16 mouse cellular contexts compared by ENCODE assay signal in the genomic region with DNA sequence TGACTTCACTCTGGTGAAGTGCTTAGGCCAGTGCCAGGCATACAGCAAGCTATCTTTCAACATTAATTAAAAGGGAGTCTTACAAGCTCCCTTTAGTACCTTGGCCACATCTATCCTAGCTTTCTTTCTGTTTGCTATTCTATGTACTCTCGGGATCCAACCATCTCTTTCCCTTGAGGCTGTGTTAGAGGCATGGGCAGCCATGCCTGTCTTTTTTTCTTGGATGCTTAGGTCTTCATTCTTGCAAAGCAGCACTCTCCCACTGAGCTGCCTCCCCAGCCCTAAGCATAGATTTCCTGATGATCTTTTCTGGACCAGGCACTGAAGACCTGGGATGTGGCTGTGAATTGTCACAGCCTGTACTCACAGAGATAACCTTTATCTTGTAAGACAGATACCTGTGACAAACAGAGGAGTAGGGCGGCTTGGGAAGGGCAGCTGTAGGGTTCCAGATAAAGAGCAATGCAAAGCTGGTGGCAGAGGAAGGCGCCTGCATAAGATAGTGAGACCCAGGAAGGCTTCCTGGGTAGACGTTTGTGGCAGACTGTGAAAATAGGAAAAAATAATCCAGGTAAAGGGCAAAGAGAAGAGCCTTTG.
A peak's percentile ranks its signal among the peaks of the same experiment; 100 is the strongest.
DNase-seq lines count a peak whose midpoint lies in the region; ATAC-seq and TF ChIP-seq lines count a peak whose summit lies in the region.
"Had no signal": no experiment of that assay in that cellular context is flagged by ENCODE, and none has a peak within 500 bp of the region (broad histone marks: within the 10 kb centered on the region; RNA-seq: fewer than 3 reads in every experiment).

No protein-coding gene starts in this region.

- H3K4me2 ChIP-seq in forebrain, embryonic 11.5 days (ENCODE audit: low read depth, low read length, severe bottlenecking) = no peak overlapping the region
- no peak overlapping the region for H3K4me2 ChIP-seq in forebrain, embryonic 12.5 days
- no peak overlapping the region for H3K4me2 ChIP-seq in hindbrain, embryonic 13.5 days
- no peak overlapping the region for H3K4me2 ChIP-seq in hindbrain, embryonic 14.5 days (replicated peaks)
- no peak overlapping the region for H3K4me2 ChIP-seq in liver, embryonic 14.5 days (ENCODE audit: low read depth)
- H3K4me2 ChIP-seq: embryonic facial prominence, embryonic 13.5 days; hindbrain, embryonic 15.5 days; intestine, embryonic 15.5 days; stomach, embryonic 15.5 days had no signal

- no peaks in the 10 kb centered on the region for H3K36me3 ChIP-seq in forebrain, embryonic 11.5 days (ENCODE audit: control insufficient read depth, insufficient read depth, low read length)
- H3K36me3 ChIP-seq in forebrain, embryonic 12.5 days (replicated peaks) = no peaks in the 10 kb centered on the region
- H3K36me3 ChIP-seq in hindbrain, embryonic 13.5 days = no peaks in the 10 kb centered on the region
- H3K36me3 ChIP-seq in hindbrain, embryonic 14.5 days (replicated peaks; ENCODE audit: control insufficient read depth, insufficient read depth) = no peaks in the 10 kb centered on the region
- H3K36me3 ChIP-seq in liver, embryonic 14.5 days (replicated peaks; ENCODE audit: control insufficient read depth, insufficient read depth, low read depth) = no peaks in the 10 kb centered on the region
- H3K36me3 ChIP-seq: embryonic facial prominence, embryonic 13.5 days; hindbrain, embryonic 15.5 days; intestine, embryonic 15.5 days; stomach, embryonic 15.5 days had no signal

- TF ChIP-seq EP300 in liver, embryonic 14.5 days (IDR thresholded peaks at IDR 0.05; ENCODE audit: low read depth) = peak; percentile 40

- 79% methylated on average over 4 of the region's 4 CpGs for WGBS in forebrain, embryonic 11.5 days
- 73% methylated on average over 4 of the region's 4 CpGs for WGBS in forebrain, embryonic 12.5 days
- WGBS in hindbrain, embryonic 13.5 days = 74% methylated on average over 4 of the region's 4 CpGs
- 75% methylated on average over 4 of the region's 4 CpGs for WGBS in hindbrain, embryonic 14.5 days
- 12% methylated on average over 4 of the region's 4 CpGs for WGBS in liver, embryonic 14.5 days (ENCODE audit: insufficient replicate concordance)

- no peak for TF ChIP-seq CTCF in liver, embryonic 14.5 days (IDR thresholded peaks at IDR 0.05; ENCODE audit: low read depth)

- ATAC-seq in forebrain, embryonic 11.5 days (replicated peaks; ENCODE audit: low FRiP score) = no peak
- ATAC-seq in forebrain, embryonic 12.5 days (ENCODE audit: low FRiP score) = no peak
- no peak for ATAC-seq in hindbrain, embryonic 13.5 days (ENCODE audit: low FRiP score)
- ATAC-seq in hindbrain, embryonic 14.5 days (ENCODE audit: low FRiP score) = no peak
- peak; percentile 70 for ATAC-seq in liver, embryonic 14.5 days (ENCODE audit: insufficient read depth)
- no peak for ATAC-seq in megakaryocyte, adult 5-6 weeks (ENCODE audit: poor library complexity, severe bottlenecking)
- ATAC-seq: CD4-positive, CD25-positive, alpha-beta regulatory T cell, adult 4 months; forebrain, embryonic 16.5 days; intestine, embryonic 15.5 days had no signal

- H3K27me3 ChIP-seq in forebrain, embryonic 11.5 days (ENCODE audit: control insufficient read depth, insufficient read depth, low read length) = no peaks in the 10 kb centered on the region
- H3K27me3 ChIP-seq in forebrain, embryonic 12.5 days = 0 out of 2 replicates have a peak, but pooled peaks cover 4% of the 10 kb centered on the region
- H3K27me3 ChIP-seq in hindbrain, embryonic 13.5 days = peaks cover 5% of the 10 kb centered on the region; the same call in 1 of the 2 replicates
- H3K27me3 ChIP-seq in hindbrain, embryonic 14.5 days (ENCODE audit: control insufficient read depth, insufficient read depth, low read length) = no peaks in the 10 kb centered on the region
- no peaks in the 10 kb centered on the region for H3K27me3 ChIP-seq in liver, embryonic 14.5 days (ENCODE audit: control insufficient read depth, insufficient read depth, low read length)
- H3K27me3 ChIP-seq: embryonic facial prominence, embryonic 13.5 days; intestine, embryonic 15.5 days; stomach, embryonic 15.5 days had no signal

- H3K9ac ChIP-seq in forebrain, embryonic 11.5 days (ENCODE audit: low read length) = no peak overlapping the region
- no peak overlapping the region for H3K9ac ChIP-seq in forebrain, embryonic 12.5 days
- H3K9ac ChIP-seq in hindbrain, embryonic 13.5 days = no peak overlapping the region
- H3K9ac ChIP-seq in hindbrain, embryonic 14.5 days = no peak overlapping the region
- no peak overlapping the region for H3K9ac ChIP-seq in liver, embryonic 14.5 days (replicated peaks)
- H3K9ac ChIP-seq: embryonic facial prominence, embryonic 13.5 days; hindbrain, embryonic 15.5 days; intestine, embryonic 15.5 days; stomach, embryonic 15.5 days had no signal

- peak; percentile 30 for DNase-seq in forebrain, embryonic 11.5 days (ENCODE audit: low spot score)
- no peak for DNase-seq in hindbrain, embryonic 14.5 days (ENCODE audit: low spot score)
- peak in 2 of 3 experiments; percentile 3 to 6 for DNase-seq in liver, embryonic 14.5 days (ENCODE audit: low read depth in 3 of 3, low spot score in 3 of 3)
- no peak for DNase-seq in cerebellum, postnatal 10 days
- DNase-seq: thymus, adult 18-20 months had no signal

- H3K27ac ChIP-seq in forebrain, embryonic 11.5 days (ENCODE audit: low read depth, low read length) = no peak overlapping the region
- H3K27ac ChIP-seq in forebrain, embryonic 12.5 days = no peak overlapping the region
- peak overlapping the region; percentile 23; the same call in 1 of the 2 replicates for H3K27ac ChIP-seq in hindbrain, embryonic 13.5 days
- H3K27ac ChIP-seq in hindbrain, embryonic 14.5 days = no peak overlapping the region
- H3K27ac ChIP-seq in liver, embryonic 14.5 days = no peak overlapping the region
- H3K27ac ChIP-seq: embryonic facial prominence, embryonic 13.5 days; hindbrain, embryonic 15.5 days; intestine, embryonic 15.5 days; macrophage; stomach, embryonic 15.5 days had no signal

- H3K4me1 ChIP-seq in forebrain, embryonic 11.5 days (replicated peaks; ENCODE audit: control insufficient read depth, insufficient read depth, low read length) = peaks cover 5% of the 10 kb centered on the region; the same call in 1 of the 2 replicates
- H3K4me1 ChIP-seq in forebrain, embryonic 12.5 days = peaks cover 12% of the 10 kb centered on the region
- H3K4me1 ChIP-seq in hindbrain, embryonic 13.5 days (replicated peaks) = peaks cover 29% of the 10 kb centered on the region
- H3K4me1 ChIP-seq in hindbrain, embryonic 14.5 days (replicated peaks; ENCODE audit: control insufficient read depth, insufficient read depth, low read length) = peaks cover 8% of the 10 kb centered on the region
- H3K4me1 ChIP-seq in liver, embryonic 14.5 days (replicated peaks; ENCODE audit: control insufficient read depth in 2 of 2, insufficient read depth in 2 of 2, low read length in 1 of 2) = peaks cover 0 to 2% of the 10 kb centered on the region in 2 experiments; a peak in 1 of 4 replicates
- H3K4me1 ChIP-seq: intestine, embryonic 15.5 days; stomach, embryonic 15.5 days had no signal

- no peak overlapping the region for H3K4me3 ChIP-seq in forebrain, embryonic 11.5 days (ENCODE audit: low read depth, low read length)
- no peak overlapping the region for H3K4me3 ChIP-seq in forebrain, embryonic 12.5 days (replicated peaks)
- H3K4me3 ChIP-seq in hindbrain, embryonic 13.5 days = no peak overlapping the region
- H3K4me3 ChIP-seq in hindbrain, embryonic 14.5 days (replicated peaks; ENCODE audit: low read length) = no peak overlapping the region
- no peak overlapping the region for H3K4me3 ChIP-seq in liver, embryonic 14.5 days (ENCODE audit: insufficient read depth in 1 of 2, low read depth in 2 of 2, low read length in 2 of 2)
- H3K4me3 ChIP-seq: embryonic facial prominence, embryonic 13.5 days; hindbrain, embryonic 15.5 days; intestine, embryonic 15.5 days; myocyte; stomach, embryonic 15.5 days had no signal

- no peaks in the 10 kb centered on the region for H3K9me3 ChIP-seq in forebrain, embryonic 11.5 days (ENCODE audit: control insufficient read depth, low read length)
- no peaks in the 10 kb centered on the region for H3K9me3 ChIP-seq in forebrain, embryonic 12.5 days
- H3K9me3 ChIP-seq in hindbrain, embryonic 13.5 days = no peaks in the 10 kb centered on the region
- H3K9me3 ChIP-seq in hindbrain, embryonic 14.5 days (ENCODE audit: control insufficient read depth, low read length) = no peaks in the 10 kb centered on the region
- H3K9me3 ChIP-seq in liver, embryonic 14.5 days (ENCODE audit: control insufficient read depth, low read length) = no peaks in the 10 kb centered on the region
- H3K9me3 ChIP-seq: embryonic facial prominence, embryonic 13.5 days; hindbrain, embryonic 15.5 days; intestine, embryonic 15.5 days; stomach, embryonic 15.5 days had no signal

Comparison
In these comparisons a context has a peak if more than half of its experiments do, and no peak if none do; other contexts are left out.
1. DNase-seq: peak in forebrain, embryonic 11.5 days (single experiment) and liver, embryonic 14.5 days (2 of 3); none in hindbrain, embryonic 14.5 days (single experiment) and cerebellum, postnatal 10 days (0 of 2).